ENCODE assay signal across 8 mouse cellular contexts in the genomic region with DNA sequence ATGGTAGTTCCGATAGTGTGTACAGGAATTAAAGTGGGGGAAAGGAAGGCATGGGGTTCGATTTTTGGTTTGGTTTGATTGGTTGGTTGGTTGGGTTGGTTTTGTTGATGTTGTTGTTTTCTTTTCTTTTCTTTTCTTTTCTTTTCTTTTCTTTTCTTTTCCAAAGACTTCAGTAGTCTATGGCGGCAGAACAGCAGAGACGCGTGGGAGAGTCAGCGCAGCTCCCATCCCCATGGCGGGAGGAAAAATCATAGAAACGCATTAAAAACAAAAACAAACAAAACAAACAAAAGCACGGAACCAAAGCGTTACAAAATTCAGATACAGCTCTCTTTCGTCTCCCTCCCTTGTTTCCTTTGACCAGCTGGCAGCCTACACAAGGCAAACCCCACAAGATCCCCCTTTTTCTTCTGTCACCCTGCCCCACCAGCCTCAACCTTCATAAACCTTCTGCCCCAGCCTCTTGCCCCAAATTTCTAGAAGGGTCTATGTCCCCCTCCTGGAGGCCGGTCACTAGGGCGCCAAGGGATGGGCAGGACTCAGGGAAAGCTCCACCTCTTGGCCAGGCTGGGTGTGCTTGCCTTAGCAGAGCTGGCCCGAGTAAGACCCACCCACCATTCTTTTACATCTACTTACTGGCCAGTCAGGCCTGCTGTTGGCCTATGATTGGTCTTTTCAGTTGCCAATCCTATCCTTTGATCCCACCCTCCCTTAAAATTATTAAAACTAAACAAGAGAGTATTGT. TPM values are rescaled to one million over a fixed set of nuclear protein-coding genes. Genes with fewer than 3 reads are reported as not detected.
A peak's percentile ranks its signal among the peaks of the same experiment; 100 is the strongest.
DNase-seq lines count a peak whose midpoint lies in the region; ATAC-seq and TF ChIP-seq lines count a peak whose summit lies in the region.

No protein-coding gene starts in this region.

- H3K79me2 ChIP-seq in MEL (ENCODE audit: control insufficient read depth, insufficient read depth, low read length, poor library complexity), result no peaks in the 10 kb centered on the region

- no peaks in the 10 kb centered on the region for H3K4me1 ChIP-seq in MEL (ENCODE audit: control insufficient read depth in 1 of 2, insufficient read depth in 2 of 2, low read length in 2 of 2)
- H3K4me1 ChIP-seq in forebrain, embryonic 14.5 days (ENCODE audit: control insufficient read depth, insufficient read depth, low read length), result 0 out of 2 replicates have a peak, but pooled peaks cover 2% of the 10 kb centered on the region
- no peaks in the 10 kb centered on the region for H3K4me1 ChIP-seq in neural tube, embryonic 14.5 days (ENCODE audit: control insufficient read depth, insufficient read depth, low read length)

- TF ChIP-seq EP300 in MEL (IDR thresholded peaks at IDR 0.05; ENCODE audit: low read depth in 1 of 2, low read length in 2 of 2), result no peak

- peak; percentile 10 for DNase-seq in MEL (ENCODE audit: low read depth, low spot score)
- DNase-seq in cerebellum, adult 11 months, result peak; percentile 35
- peak; percentile 85 for DNase-seq in forebrain, embryonic 14.5 days (ENCODE audit: low spot score)
- peak; percentile 65 to 70 for DNase-seq in heart, postnatal 14 days
- DNase-seq in layer of hippocampus, adult 11-12 months (ENCODE audit: low spot score), result peak; percentile 59
- peak; percentile 76 to 84 for DNase-seq in lung, adult 18-20 months
- peak; percentile 64 for DNase-seq in testis, postnatal 10 days (ENCODE audit: low spot score)

- no peak for TF ChIP-seq POLR2A in MEL (IDR thresholded peaks at IDR 0.05; ENCODE audit: control insufficient read depth in 1 of 2, insufficient read depth in 1 of 2, low read depth in 1 of 2, low read length in 2 of 2, poor library complexity in 1 of 2)

- H3K9me3 ChIP-seq in MEL (replicated peaks; ENCODE audit: insufficient read depth, low read length), result no peaks in the 10 kb centered on the region
- H3K9me3 ChIP-seq in forebrain, embryonic 14.5 days (replicated peaks; ENCODE audit: control insufficient read depth, low read length), result no peaks in the 10 kb centered on the region
- no peaks in the 10 kb centered on the region for H3K9me3 ChIP-seq in neural tube, embryonic 14.5 days (ENCODE audit: control insufficient read depth, low read length)

- H3K4me2 ChIP-seq in forebrain, embryonic 14.5 days (ENCODE audit: low read length), result peak overlapping the region; percentile 56
- peak overlapping the region; percentile 55 for H3K4me2 ChIP-seq in neural tube, embryonic 14.5 days (ENCODE audit: low read depth, low read length)

- TF ChIP-seq RAD21 in MEL (IDR thresholded peaks at IDR 0.05; ENCODE audit: low read depth, low read length), result no peak

- H3K27ac ChIP-seq in MEL (ENCODE audit: control insufficient read depth, low read depth, low read length), result no peak overlapping the region
- no peak overlapping the region for H3K27ac ChIP-seq in forebrain, embryonic 14.5 days (ENCODE audit: low read depth, low read length)
- peak overlapping the region; percentile 34; the same call in 1 of the 2 replicates for H3K27ac ChIP-seq in neural tube, embryonic 14.5 days (ENCODE audit: low read depth, low read length)

- no peaks in the 10 kb centered on the region for H3K36me3 ChIP-seq in MEL (ENCODE audit: control insufficient read depth in 1 of 2, insufficient read depth in 2 of 2, low read length in 2 of 2)
- no peaks in the 10 kb centered on the region for H3K36me3 ChIP-seq in forebrain, embryonic 14.5 days (ENCODE audit: control insufficient read depth, insufficient read depth, low read length)
- no peaks in the 10 kb centered on the region for H3K36me3 ChIP-seq in neural tube, embryonic 14.5 days (ENCODE audit: control insufficient read depth, insufficient read depth, low read length)

- H3K9ac ChIP-seq in MEL (ENCODE audit: control insufficient read depth, low read depth, low read length, poor library complexity, severe bottlenecking), result no peak overlapping the region
- H3K9ac ChIP-seq in forebrain, embryonic 14.5 days (ENCODE audit: low read length), result peak overlapping the region; percentile 64
- H3K9ac ChIP-seq in neural tube, embryonic 14.5 days (replicated peaks; ENCODE audit: low read depth, low read length), result peak overlapping the region; percentile 46; the same call in 1 of the 2 replicates

- 35% methylated on average over 14 of the region's 14 CpGs for WGBS in forebrain, embryonic 14.5 days
- WGBS in neural tube, embryonic 14.5 days, result 14% methylated on average over 14 of the region's 14 CpGs

- no peak for TF ChIP-seq CTCF in MEL (IDR thresholded peaks at IDR 0.05 in 2 of 3, conservative IDR thresholded peaks at IDR 0.05 in 1 of 3; ENCODE audit: control insufficient read depth in 1 of 3, insufficient read depth in 1 of 3, low read depth in 2 of 3, low read length in 3 of 3, poor library complexity in 1 of 3, severe bottlenecking in 1 of 3)

- peak; percentile 94 for ATAC-seq in forebrain, embryonic 14.5 days
- peak; percentile 96 for ATAC-seq in neural tube, embryonic 14.5 days (ENCODE audit: low read depth)

- H3K4me3 ChIP-seq in MEL (ENCODE audit: control insufficient read depth in 1 of 2, insufficient read depth in 1 of 2, low read depth in 2 of 2, low read length in 2 of 2), result no peak overlapping the region
- peak overlapping the region; percentile 43 for H3K4me3 ChIP-seq in forebrain, embryonic 14.5 days (ENCODE audit: low read depth, low read length)
- H3K4me3 ChIP-seq in neural tube, embryonic 14.5 days (ENCODE audit: low read depth, low read length), result peak overlapping the region; percentile 51

- no peaks in the 10 kb centered on the region for H3K27me3 ChIP-seq in MEL (ENCODE audit: control insufficient read depth in 1 of 2, insufficient read depth in 2 of 2, low read length in 2 of 2)
- no peaks in the 10 kb centered on the region for H3K27me3 ChIP-seq in forebrain, embryonic 14.5 days (replicated peaks; ENCODE audit: control insufficient read depth, insufficient read depth, low read length)
- H3K27me3 ChIP-seq in neural tube, embryonic 14.5 days (ENCODE audit: control insufficient read depth, insufficient read depth, low read length), result no peaks in the 10 kb centered on the region

- intact Hi-C loops in heart, postnatal 14 days (cut with DNase I), result loop anchor here (10.0 kb wide), 2 partner anchors 91 to 1191 kb away; partner anchors contain the start of gene Alg13

TF ChIP-seq in MEL, 35 proteins besides CTCF, POLR2A, EP300 and RAD21:
- TF ChIP-seq RCOR1 (IDR thresholded peaks at IDR 0.05; ENCODE audit: low read depth, low read length) (no peak), CHD2 (IDR thresholded peaks at IDR 0.05; ENCODE audit: low read length) (no peak), UBTF (IDR thresholded peaks at IDR 0.05; ENCODE audit: borderline replicate concordance, insufficient read depth, low read depth, low read length) (no peak), POLR2AphosphoS2 (IDR thresholded peaks at IDR 0.05; ENCODE audit: low read length) (no peak), SIN3A (IDR thresholded peaks at IDR 0.05; ENCODE audit: low read length) (no peak), ZNF384 (IDR thresholded peaks at IDR 0.05; ENCODE audit: low read depth, low read length) (no peak), MAZ (IDR thresholded peaks at IDR 0.05; ENCODE audit: low read depth, low read length) (no peak), NRF1 (IDR thresholded peaks at IDR 0.05; ENCODE audit: insufficient read depth, low read depth, low read length, poor library complexity, severe bottlenecking) (no peak), USF2 (IDR thresholded peaks at IDR 0.05; ENCODE audit: borderline replicate concordance in 1 of 2, insufficient read depth in 1 of 2, low read depth in 1 of 2, low read length in 2 of 2) (no peak), TAL1 (IDR thresholded peaks at IDR 0.05; ENCODE audit: low read length) (no peak)

RNA-seq across cellular contexts. Expression of gene Amot, which starts 0.6 kb away (rescaled TPM):
- not detected in 2 replicates for total RNA-seq in MEL (2012; rRNA removed)
- polyA plus RNA-seq in MEL (2012; ENCODE audit: insufficient read depth in 1 of 2, insufficient read length in 2 of 2, low read depth in 1 of 2, low replicate concordance in 2 of 2, missing spikeins in 1 of 2), result not detected
- polyA plus RNA-seq in forebrain, embryonic 14.5 days (2014; fragmentation: Nextera tagmentation; extraction: Ambion mirVana), result 6.9 and 7.9 TPM in 2 replicates
- 1 to 10 TPM; 5.2 to 6.3 TPM for total RNA-seq in heart, postnatal 14 days (2021)
- 8.0 and 9.8 TPM in 2 replicates for polyA plus RNA-seq in neural tube, embryonic 14.5 days (2014; fragmentation: Nextera tagmentation; extraction: Ambion mirVana)

Comparison
In these comparisons a context has a peak if more than half of its experiments do, and no peak if none do; other contexts are left out.
1. DNase-seq: peak in every context shown above with its lines; median percentile 85 in forebrain, embryonic 14.5 days; 80 in lung, adult 18-20 months; 68 in heart, postnatal 14 days; 64 in testis, postnatal 10 days; 59 in layer of hippocampus, adult 11-12 months; 35 in cerebellum, adult 11 months; 10 in MEL.
2. H3K4me3 ChIP-seq: peak in forebrain, embryonic 14.5 days (single experiment) and neural tube, embryonic 14.5 days (single experiment); none in MEL (0 of 2).